31 mouse cellular contexts compared by ENCODE assay signal in genomic region chr2:156397988-156398387, GRCm38 (mm10).
"Had no signal": no experiment of that assay in that cellular context is flagged by ENCODE, and none has a peak within 500 bp of the region (broad histone marks: within the 10 kb centered on the region; RNA-seq: fewer than 3 reads in every experiment).

No protein-coding gene starts in this region.

- H3K27ac ChIP-seq: left cerebral cortex, adult 2 months; limb, embryonic 10.5 days; limb, embryonic 12.5 days; limb, embryonic 13.5 days; limb, embryonic 15.5 days; liver, embryonic 12.5 days; liver, embryonic 13.5 days; liver, embryonic 14.5 days; liver, embryonic 15.5 days; lung, embryonic 15.5 days; macrophage; midbrain, embryonic 10.5 days; midbrain, embryonic 12.5 days; midbrain, embryonic 13.5 days; midbrain, embryonic 15.5 days had no signal

- DNase-seq: left cerebral cortex, postnatal 4 days; liver; liver, embryonic 13.5 days; lung, adult 18-20 months; lung, adult 2 months; lung, embryonic 14.5 days; lung, postnatal 10 days; lung, postnatal 14 days; lung, postnatal 36 days; lung, postnatal 4 days; midbrain, embryonic 14.5 days had no signal

- H3K9ac ChIP-seq: limb, embryonic 12.5 days; limb, embryonic 13.5 days; limb, embryonic 15.5 days; liver, embryonic 12.5 days; liver, embryonic 13.5 days; liver, embryonic 14.5 days; liver, embryonic 15.5 days; lung, embryonic 14.5 days; lung, embryonic 15.5 days; midbrain, embryonic 12.5 days; midbrain, embryonic 13.5 days; midbrain, embryonic 15.5 days had no signal

- H3K4me3 ChIP-seq: left cerebral cortex, adult 2 months; limb, embryonic 10.5 days; limb, embryonic 12.5 days; limb, embryonic 13.5 days; limb, embryonic 15.5 days; liver, embryonic 12.5 days; liver, embryonic 13.5 days; liver, embryonic 15.5 days; lung, embryonic 15.5 days; megakaryocyte, embryonic 14.5 days; midbrain, embryonic 10.5 days; midbrain, embryonic 12.5 days; midbrain, embryonic 13.5 days; midbrain, embryonic 15.5 days; myocyte had no signal

- H3K36me3 ChIP-seq: limb, embryonic 10.5 days; limb, embryonic 12.5 days; limb, embryonic 13.5 days; limb, embryonic 15.5 days; liver, embryonic 12.5 days; liver, embryonic 13.5 days; liver, embryonic 15.5 days; lung, embryonic 15.5 days; midbrain, embryonic 10.5 days; midbrain, embryonic 12.5 days; midbrain, embryonic 13.5 days; midbrain, embryonic 15.5 days had no signal

- H3K9me3 ChIP-seq: limb, embryonic 10.5 days; limb, embryonic 12.5 days; limb, embryonic 13.5 days; limb, embryonic 15.5 days; liver, embryonic 12.5 days; liver, embryonic 13.5 days; liver, embryonic 15.5 days; lung, embryonic 15.5 days; megakaryocyte, embryonic 14.5 days; midbrain, embryonic 10.5 days; midbrain, embryonic 12.5 days; midbrain, embryonic 13.5 days; midbrain, embryonic 15.5 days had no signal

- ATAC-seq: liver, embryonic 12.5 days; lung, postnatal 0 days; midbrain, embryonic 13.5 days; midbrain, embryonic 15.5 days; midbrain, embryonic 16.5 days had no signal

- H3K27me3 ChIP-seq: limb, embryonic 12.5 days; limb, embryonic 13.5 days; limb, embryonic 15.5 days; liver, embryonic 13.5 days; liver, embryonic 15.5 days; lung, embryonic 15.5 days; midbrain, embryonic 12.5 days; midbrain, embryonic 13.5 days; midbrain, embryonic 15.5 days had no signal

- H3K4me2 ChIP-seq: limb, embryonic 12.5 days; limb, embryonic 13.5 days; limb, embryonic 15.5 days; liver, embryonic 11.5 days; liver, embryonic 12.5 days; liver, embryonic 13.5 days; liver, embryonic 15.5 days; lung, embryonic 14.5 days; lung, embryonic 15.5 days; midbrain, embryonic 11.5 days; midbrain, embryonic 12.5 days; midbrain, embryonic 13.5 days; midbrain, embryonic 15.5 days had no signal
